ENCODE assay signal across 8 mouse cellular contexts in the genomic region with DNA sequence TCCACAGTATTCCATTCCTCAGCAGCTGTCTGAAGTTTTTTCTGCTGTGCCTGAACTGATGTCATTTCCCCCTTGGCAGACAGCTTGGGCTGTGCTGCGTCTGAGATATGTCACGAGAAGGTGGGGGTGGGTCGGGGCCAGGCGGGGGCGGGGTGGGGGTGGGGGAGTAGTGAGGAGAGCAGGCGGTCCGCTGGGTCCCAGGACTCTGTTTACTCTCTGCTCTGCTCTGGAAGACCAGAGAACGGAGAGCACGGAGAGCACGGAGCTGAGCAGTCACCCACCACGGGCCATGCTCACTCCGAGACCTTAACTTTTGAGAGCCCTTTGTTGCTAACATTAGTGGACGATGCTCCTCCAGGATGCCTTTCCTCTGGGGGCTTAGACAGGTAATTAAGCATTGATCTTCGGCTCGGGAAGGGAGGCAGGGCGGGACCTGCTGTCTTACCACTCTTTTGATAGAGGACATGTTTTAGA. TPM values are rescaled to one million over a fixed set of nuclear protein-coding genes. Genes with fewer than 3 reads are reported as not detected.
A peak's percentile ranks its signal among the peaks of the same experiment; 100 is the strongest.
DNase-seq lines count a peak whose midpoint lies in the region; ATAC-seq and TF ChIP-seq lines count a peak whose summit lies in the region.

No protein-coding gene starts in this region.

- peaks cover 64% of the 10 kb centered on the region for H3K4me1 ChIP-seq in kidney, embryonic 14.5 days (ENCODE audit: control insufficient read depth, insufficient read depth, low read length)
- peaks cover 91% of the 10 kb centered on the region for H3K4me1 ChIP-seq in midbrain, embryonic 10.5 days
- peaks cover 39% of the 10 kb centered on the region for H3K4me1 ChIP-seq in thymus, adult 2 months (replicated peaks; ENCODE audit: control insufficient read depth, insufficient read depth, low read length)

- no peaks in the 10 kb centered on the region for H3K27me3 ChIP-seq in kidney, embryonic 14.5 days (ENCODE audit: control insufficient read depth, insufficient read depth, low read length)
- H3K27me3 ChIP-seq in midbrain, embryonic 10.5 days (ENCODE audit: low read depth, poor library complexity, severe bottlenecking): no peaks in the 10 kb centered on the region
- no peaks in the 10 kb centered on the region for H3K27me3 ChIP-seq in thymus, adult 2 months (ENCODE audit: control insufficient read depth, insufficient read depth, low read length)

- H3K9ac ChIP-seq in kidney, embryonic 14.5 days (ENCODE audit: low read depth, low read length): peak overlapping the region; percentile 58

- WGBS in kidney, embryonic 14.5 days: 2% methylated on average over 16 of the region's 16 CpGs
- WGBS in midbrain, embryonic 10.5 days: 6% methylated on average over 16 of the region's 16 CpGs
- WGBS in thymus, adult 2 months: 85% methylated on average over 16 of the region's 16 CpGs

- peaks cover 3% of the 10 kb centered on the region; the same call in 1 of the 2 replicates for H3K36me3 ChIP-seq in kidney, embryonic 14.5 days (ENCODE audit: control insufficient read depth, insufficient read depth, low read length)
- H3K36me3 ChIP-seq in midbrain, embryonic 10.5 days: peaks cover 22% of the 10 kb centered on the region
- no peaks in the 10 kb centered on the region for H3K36me3 ChIP-seq in thymus, adult 2 months (ENCODE audit: control insufficient read depth, insufficient read depth, low read length)

- peak overlapping the region; percentile 29 for H3K4me3 ChIP-seq in kidney, embryonic 14.5 days (ENCODE audit: low read length)
- H3K4me3 ChIP-seq in midbrain, embryonic 10.5 days: peak overlapping the region; percentile 49
- no peak overlapping the region for H3K4me3 ChIP-seq in thymus, adult 2 months (ENCODE audit: control insufficient read depth, insufficient read depth, low read length)

- H3K4me2 ChIP-seq in kidney, embryonic 14.5 days (replicated peaks; ENCODE audit: low read depth, low read length): peak overlapping the region; percentile 60

- peak overlapping the region; percentile 90 for H3K27ac ChIP-seq in kidney, embryonic 14.5 days (ENCODE audit: low read depth, low read length)
- H3K27ac ChIP-seq in midbrain, embryonic 10.5 days (replicated peaks): peak overlapping the region; percentile 86
- H3K27ac ChIP-seq in thymus, adult 2 months (ENCODE audit: control insufficient read depth, insufficient read depth, low read length): no peak overlapping the region

- H3K9me3 ChIP-seq in kidney, embryonic 14.5 days (ENCODE audit: control insufficient read depth, low read length): no peaks in the 10 kb centered on the region
- no peaks in the 10 kb centered on the region for H3K9me3 ChIP-seq in midbrain, embryonic 10.5 days (replicated peaks)

- no peak for TF ChIP-seq POLR2A in thymus, adult 2 months (IDR thresholded peaks at IDR 0.05; ENCODE audit: control insufficient read depth, extremely low read depth, insufficient read depth, low read length, poor library complexity)

- no peak for DNase-seq in kidney, adult 9 months
- DNase-seq in heart, adult 8-10 months (ENCODE audit: low spot score): peak; percentile 70
- DNase-seq in kidney, postnatal 4 days: peak; percentile 53 to 69
- peak; percentile 54 for DNase-seq in midbrain, embryonic 10.5 days (ENCODE audit: low spot score)
- DNase-seq in layer of hippocampus, postnatal 36 days: no peak
- no peak for DNase-seq in adrenal gland, adult 8-10 months
- DNase-seq in thymus, adult 2 months: no peak

- ATAC-seq in kidney, embryonic 14.5 days (ENCODE audit: low FRiP score, low TSS enrichment): peak; percentile 73

- TF ChIP-seq CTCF in thymus, adult 2 months (IDR thresholded peaks at IDR 0.05; ENCODE audit: borderline replicate concordance, control insufficient read depth, extremely low read depth, insufficient read depth, low read length, poor library complexity): no peak

RNA-seq across cellular contexts. Expression of a gene that starts 24.3 kb away (rescaled TPM):
- 26.2 and 46.1 TPM in 2 replicates for polyA plus RNA-seq in kidney, embryonic 14.5 days (2014; fragmentation: Nextera tagmentation; extraction: Ambion mirVana)
- total RNA-seq in heart, adult 8-10 months (2022): 10 to 100 TPM; 46.6 to 60.7 (median 56.0) TPM
- polyA plus RNA-seq in midbrain, embryonic 10.5 days (2016; fragmentation: Nextera tagmentation; extraction: Ambion mirVana): 45.7 and 51.8 TPM in 2 replicates
- total RNA-seq in layer of hippocampus, postnatal 36 days (2021): 10 to 100 TPM; 39.9 to 40.8 TPM
- total RNA-seq in adrenal gland, adult 8-10 months (2022): 100 to 1,000 TPM; 149 to 232 (median 189) TPM
- 77.0 and 87.8 TPM in 2 replicates for polyA plus RNA-seq in thymus, adult 2 months (2012; rRNA removed)

RNA-seq across cellular contexts. Expression of a gene that starts 49.7 kb away (rescaled TPM):
- polyA plus RNA-seq in kidney, embryonic 14.5 days (2014; fragmentation: Nextera tagmentation; extraction: Ambion mirVana): not detected in 2 replicates
- total RNA-seq in heart, adult 8-10 months (2022): not detected
- polyA plus RNA-seq in midbrain, embryonic 10.5 days (2016; fragmentation: Nextera tagmentation; extraction: Ambion mirVana): not detected in 2 replicates
- total RNA-seq in layer of hippocampus, postnatal 36 days (2021): not detected
- 1 to 10 TPM; 1.7 to 3.9 (median 3.1) TPM for total RNA-seq in adrenal gland, adult 8-10 months (2022)
- 0.26 and 0.42 TPM in 2 replicates for polyA plus RNA-seq in thymus, adult 2 months (2012; rRNA removed)

RNA-seq across cellular contexts. Expression of a gene that starts 50.1 kb away (rescaled TPM):
- polyA plus RNA-seq in kidney, embryonic 14.5 days (2014; fragmentation: Nextera tagmentation; extraction: Ambion mirVana): 18.1 and 25.1 TPM in 2 replicates
- 1 to 10 TPM; 2.2 to 4.9 (median 2.7) TPM for total RNA-seq in heart, adult 8-10 months (2022)
- polyA plus RNA-seq in midbrain, embryonic 10.5 days (2016; fragmentation: Nextera tagmentation; extraction: Ambion mirVana): 17.0 and 18.1 TPM in 2 replicates
- 1 to 10 TPM; 4.9 to 8.5 TPM for total RNA-seq in layer of hippocampus, postnatal 36 days (2021)
- 10 to 100 TPM in 3 of 4 experiments, 1 to 10 TPM in 1; 7.0 to 16.4 (median 12.0) TPM for total RNA-seq in adrenal gland, adult 8-10 months (2022)
- polyA plus RNA-seq in thymus, adult 2 months (2012; rRNA removed): 5.6 and 6.5 TPM in 2 replicates

RNA-seq across cellular contexts. Expression of a gene that starts 50.2 kb away (rescaled TPM):
- polyA plus RNA-seq in kidney, embryonic 14.5 days (2014; fragmentation: Nextera tagmentation; extraction: Ambion mirVana): 98.3 and 182 TPM in 2 replicates
- total RNA-seq in heart, adult 8-10 months (2022): 10 to 100 TPM; 31.3 to 56.0 (median 43.5) TPM
- 207 and 216 TPM in 2 replicates for polyA plus RNA-seq in midbrain, embryonic 10.5 days (2016; fragmentation: Nextera tagmentation; extraction: Ambion mirVana)
- 100 to 1,000 TPM; 123 to 126 TPM for total RNA-seq in layer of hippocampus, postnatal 36 days (2021)
- total RNA-seq in adrenal gland, adult 8-10 months (2022): 10 to 100 TPM; 39.0 to 81.8 (median 61.0) TPM
- polyA plus RNA-seq in thymus, adult 2 months (2012; rRNA removed): 17.0 and 21.6 TPM in 2 replicates

Comparison
In these comparisons a context has a peak if more than half of its experiments do, and no peak if none do; other contexts are left out.
1. DNase-seq: peak in heart, adult 8-10 months (single experiment), kidney, postnatal 4 days (2 of 2) and midbrain, embryonic 10.5 days (single experiment); none in kidney, adult 9 months (single experiment), layer of hippocampus, postnatal 36 days (0 of 2), adrenal gland, adult 8-10 months (single experiment) and thymus, adult 2 months (single experiment).